Mouse (Mus musculus) embryonic fibroblast, embryonic 13.5 days (primary cell): Measurements from ENCODE around the gene Vil1.

Source experiments
- CTCF ChIP-seq: IDR thresholded peaks from 2 replicates; pipeline ENCODE4 v1.5.1; 2011; ENCODE audit warnings: mild to moderate bottlenecking, control low read depth, low read length, moderate library complexity, borderline replicate concordance; ENCODE audit not compliant: insufficient read depth
- POLR2A ChIP-seq: IDR thresholded peaks from 2 replicates; pipeline ENCODE4 v1.6.1; 2011; ENCODE audit warnings: low read depth, mild to moderate bottlenecking, control low read depth, low read length, moderate library complexity

DNA sequence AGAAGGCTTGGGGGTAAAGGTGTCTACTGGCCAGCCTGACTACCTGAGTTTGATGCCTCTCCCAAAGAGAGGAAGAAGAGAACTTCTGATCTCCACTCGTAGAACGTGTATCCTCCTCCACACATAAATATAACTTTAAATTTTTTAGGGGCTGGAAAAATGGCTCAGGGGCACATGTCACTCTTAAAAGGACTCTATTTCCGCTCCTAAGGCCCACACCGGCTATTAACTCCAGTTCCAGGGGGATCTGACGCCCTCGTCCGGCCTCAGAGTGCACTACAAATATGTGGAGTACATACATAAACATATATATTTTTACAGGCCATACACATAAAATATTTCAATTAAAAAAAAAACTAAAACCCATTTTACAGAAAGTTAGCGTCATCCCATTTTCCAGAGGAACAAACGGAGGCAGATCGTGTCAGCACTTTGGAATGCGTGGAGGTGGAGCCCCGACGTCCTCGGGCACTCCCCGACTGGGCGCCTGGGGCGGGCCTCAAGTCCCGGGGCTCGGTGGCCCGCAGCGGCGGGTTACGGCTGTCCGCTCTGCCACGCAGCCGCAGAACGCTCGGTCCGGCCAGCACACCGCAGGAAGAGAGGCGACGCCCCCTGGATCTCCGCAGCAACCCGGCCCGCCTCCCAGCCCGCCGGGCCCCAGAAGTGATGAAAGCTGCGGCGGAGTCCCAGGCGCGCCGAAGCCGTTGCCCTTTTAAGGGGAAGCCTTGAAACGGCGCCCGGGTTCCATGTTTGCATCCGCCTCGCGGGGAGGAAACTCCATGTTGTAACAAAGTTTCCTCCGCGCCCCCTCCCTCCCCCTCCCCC is 18.0 kb upstream of the Vil1 start, which contains the start of gene Ctdsp1:
- TF ChIP-seq CTCF (no peak), POLR2A (peak; percentile 58)
